Mouse (Mus musculus) left cerebral cortex, adult 18-20 months (tissue): ENCODE measurements at regions not wholly inside any gene's neighbourhood (a gene's known extent, or its start where the extent isn't known, plus 50 kb on each side); places are given as distances from the start of the nearest gene placed in this dataset.

Experiments
- DNase-seq, 2 experiments: peaks; one replicate each; pipeline ENCODE4 v3.0.0; 2021 to 2022; ENCODE audit warnings: low spot score in 2 of 2, mixed read lengths in 1 of 2

- DNase-seq = no peak
Observed at GRCm38 (mm10) chr5:64461592-64461991, 305.5 kb downstream of the Tbc1d1 start.

DNA sequence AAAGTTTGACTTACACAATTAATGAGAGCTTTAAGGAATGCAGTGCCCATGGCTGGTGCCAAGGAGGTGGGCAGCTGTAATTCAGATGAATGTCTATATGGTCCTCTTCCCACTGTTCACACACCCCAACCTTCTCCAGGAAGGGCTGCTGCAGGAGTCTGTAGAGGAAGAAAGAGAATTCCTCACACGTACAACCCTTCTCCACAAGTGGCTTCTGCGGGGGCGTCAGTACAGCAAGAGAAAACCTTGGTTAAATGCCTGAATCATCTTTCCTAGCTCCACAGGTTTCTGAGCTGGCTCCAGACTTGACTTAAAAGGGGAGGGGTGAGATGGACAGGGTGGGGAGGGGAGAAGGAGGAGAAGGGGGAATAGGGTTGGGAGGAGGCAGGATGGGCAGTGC is 306.3 kb downstream of the Tbc1d1 start:
- peak; percentile 45 to 68 for DNase-seq

GRCm38 (mm10) chr5:64463570-64463969 is 307.5 kb downstream of the Tbc1d1 start:
- DNase-seq = no peak

GRCm38 (mm10) chr5:64466320-64466719 is 310.2 kb downstream of the Tbc1d1 start:
- no peak for DNase-seq

DNA sequence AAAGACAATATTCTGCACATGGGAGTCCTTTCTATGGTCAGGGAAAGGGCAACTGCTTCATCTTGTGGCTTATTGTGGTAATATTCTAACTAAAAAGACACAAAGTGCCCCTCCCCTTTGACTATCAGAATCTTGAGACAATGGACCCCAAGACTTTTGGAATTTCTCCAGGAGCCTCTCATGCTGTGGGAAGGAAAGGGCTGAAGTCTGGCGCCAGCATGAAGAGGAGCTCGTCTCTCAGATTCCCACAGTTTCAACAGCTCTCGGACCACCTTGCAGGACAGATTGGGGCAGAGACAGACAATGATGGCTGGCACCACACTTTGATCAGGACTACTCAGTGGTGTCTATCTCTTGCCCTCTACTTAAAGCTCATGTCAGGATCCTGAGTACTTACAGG is 311.8 kb downstream of the Tbc1d1 start:
- no peak for DNase-seq

GRCm38 (mm10) chr5:64468307-64468706 is 312.2 kb downstream of the Tbc1d1 start:
- DNase-seq = no peak

GRCm38 (mm10) chr5:64472008-64472407 is 315.9 kb downstream of the Tbc1d1 start:
- no peak for DNase-seq

DNA sequence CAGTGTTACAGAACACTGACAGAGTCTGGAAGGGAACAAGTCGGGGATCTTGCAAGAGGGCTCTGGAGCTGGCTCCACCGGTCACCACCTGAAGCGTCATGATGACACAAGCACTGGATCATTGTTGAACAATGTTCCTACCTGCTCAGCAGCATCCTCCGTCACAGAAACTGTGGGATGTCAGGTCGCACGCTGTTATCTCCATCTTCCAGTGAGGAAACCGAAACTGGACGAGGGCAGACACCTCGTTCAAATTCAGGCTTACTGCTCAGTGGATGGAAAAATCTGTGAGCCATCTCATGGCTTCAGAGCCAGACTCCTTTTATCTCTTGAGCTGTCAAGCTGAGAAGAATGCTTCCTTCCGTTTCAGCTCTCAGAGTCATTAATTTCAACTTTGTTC is 316.3 kb downstream of the Tbc1d1 start:
- DNase-seq = no peak

GRCm38 (mm10) chr5:64474868-64475267 is 318.8 kb downstream of the Tbc1d1 start:
- no peak for DNase-seq

GRCm38 (mm10) chr5:64475736-64476519 is 319.8 kb downstream of the Tbc1d1 start:
- no peak for DNase-seq

DNA sequence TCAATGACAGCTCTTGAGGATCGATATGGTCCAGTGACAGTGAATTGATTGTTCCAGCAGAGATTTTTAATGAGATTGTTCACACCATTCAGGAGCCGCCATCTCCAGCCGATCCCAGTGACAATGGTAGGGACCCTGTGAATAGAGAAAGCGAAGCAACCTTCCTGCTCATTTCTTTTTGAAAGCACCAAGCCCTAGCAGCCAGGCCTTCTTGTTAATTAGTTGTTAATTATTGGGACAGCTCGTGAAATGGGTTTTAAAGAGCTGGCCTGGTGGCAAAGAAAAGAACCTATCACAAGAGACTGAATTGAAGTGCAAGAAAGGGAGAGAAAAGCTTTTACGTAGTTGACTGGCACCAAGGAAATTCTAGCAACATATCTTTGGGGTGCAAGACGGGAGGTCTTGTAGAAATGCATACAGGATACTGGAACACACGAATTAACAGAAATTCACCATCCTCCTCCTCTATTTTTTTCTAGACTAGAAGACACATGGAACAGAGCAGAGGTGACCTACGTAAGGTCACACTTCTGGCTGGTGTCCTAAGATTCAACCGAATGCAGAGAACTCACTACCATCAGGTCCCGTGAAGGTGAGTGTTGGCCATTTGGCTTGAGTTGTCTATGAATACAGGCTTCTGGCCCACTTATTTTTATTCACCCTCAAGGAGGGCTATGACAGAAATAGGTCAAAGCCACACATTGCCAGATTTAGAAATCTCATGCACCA is 320.7 kb downstream of the Tbc1d1 start:
- no peak for DNase-seq

DNA sequence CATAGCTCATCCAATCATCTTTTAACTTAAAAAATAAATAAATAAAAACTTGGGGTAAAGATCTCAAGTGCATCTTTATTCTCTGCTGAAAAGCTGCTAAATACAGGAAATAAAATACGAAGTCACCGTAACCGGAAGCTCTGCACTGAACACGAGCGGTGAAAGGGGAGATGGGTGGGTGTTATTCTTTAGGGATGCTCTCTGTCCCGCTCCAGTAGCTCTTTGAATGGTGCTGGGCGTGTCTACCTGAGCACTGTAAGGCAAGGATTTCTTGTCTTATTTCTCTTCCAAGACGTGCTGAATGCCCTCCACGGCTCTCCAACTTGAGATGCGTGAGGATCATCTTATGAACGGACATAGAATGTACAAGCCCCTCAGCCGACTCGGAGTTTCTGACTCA is 322.0 kb downstream of the Tbc1d1 start:
- no peak for DNase-seq

DNA sequence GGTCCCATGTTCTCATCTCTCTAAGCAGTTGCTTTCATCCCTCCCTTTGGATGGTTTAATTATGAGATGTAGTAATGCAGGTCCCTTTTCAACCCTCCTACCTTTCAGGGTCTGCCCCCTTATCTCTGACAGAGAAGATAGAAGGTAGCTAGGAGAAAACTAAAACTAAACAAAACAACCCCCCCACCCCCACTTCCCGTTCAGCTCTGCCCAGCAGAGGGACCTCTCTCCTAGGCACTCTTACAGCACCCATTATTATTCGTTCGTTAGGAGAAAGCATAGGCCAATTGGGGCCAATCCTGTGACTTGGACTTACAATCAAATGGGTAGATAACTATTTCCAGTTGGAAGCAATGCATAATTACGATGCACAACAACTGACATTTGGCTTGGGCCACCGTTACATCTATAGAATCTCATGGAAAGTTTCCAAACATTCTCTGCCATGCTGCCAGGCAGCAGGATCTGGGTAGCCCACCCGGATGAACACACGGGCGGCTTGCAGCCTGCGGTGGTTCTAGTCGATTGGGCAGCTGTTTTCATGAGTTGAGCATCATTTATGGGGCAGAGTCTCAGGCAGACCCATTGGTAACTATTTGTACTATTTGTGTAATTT is 322.6 kb downstream of the Tbc1d1 start:
- no peak for DNase-seq

DNA sequence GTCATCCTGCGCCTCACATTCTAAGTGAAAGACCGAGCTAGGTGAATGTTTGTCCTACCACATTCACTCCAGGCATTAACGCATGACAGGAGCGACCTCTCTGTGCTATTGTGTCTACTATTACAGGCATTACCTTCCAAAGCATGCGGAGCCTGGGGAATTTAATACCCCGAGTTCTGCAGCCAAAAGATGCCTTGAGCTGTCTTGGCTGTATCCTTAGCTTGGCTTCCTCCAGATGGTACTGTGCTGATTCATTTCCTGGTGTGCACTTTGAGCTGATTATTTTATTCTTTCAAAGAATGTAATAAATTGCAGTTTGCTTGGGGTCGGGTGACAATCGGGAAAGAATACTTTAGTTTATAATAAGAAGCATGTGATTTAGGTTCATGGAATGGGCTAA is 323.2 kb downstream of the Tbc1d1 start:
- no peak for DNase-seq

GRCm38 (mm10) chr5:64485043-64485442 is 318.1 kb upstream of the Klf3 start:
- no peak for DNase-seq

DNA sequence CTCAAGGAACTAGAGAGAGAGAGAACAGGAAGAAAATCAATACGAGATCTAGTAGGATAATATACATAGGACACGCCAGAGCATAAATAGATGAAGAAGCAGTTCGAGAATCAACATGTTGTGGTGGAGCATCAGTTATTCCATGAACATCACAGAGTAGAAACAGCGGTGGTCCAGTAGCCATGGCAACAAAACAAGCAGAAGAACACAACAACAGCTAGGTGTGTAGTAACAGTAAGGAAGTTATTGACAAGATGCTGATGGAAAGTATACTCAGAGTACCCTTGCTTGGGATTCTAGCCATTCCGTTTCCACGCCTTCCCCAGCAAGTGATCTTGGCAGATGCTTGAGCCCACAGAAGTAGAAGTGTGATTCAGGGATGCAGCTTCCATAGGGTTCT is 317.3 kb upstream of the Klf3 start:
- no peak for DNase-seq

- DNase-seq = no peak
Observed at GRCm38 (mm10) chr5:64486761-64487160, 316.4 kb upstream of the Klf3 start.

DNA sequence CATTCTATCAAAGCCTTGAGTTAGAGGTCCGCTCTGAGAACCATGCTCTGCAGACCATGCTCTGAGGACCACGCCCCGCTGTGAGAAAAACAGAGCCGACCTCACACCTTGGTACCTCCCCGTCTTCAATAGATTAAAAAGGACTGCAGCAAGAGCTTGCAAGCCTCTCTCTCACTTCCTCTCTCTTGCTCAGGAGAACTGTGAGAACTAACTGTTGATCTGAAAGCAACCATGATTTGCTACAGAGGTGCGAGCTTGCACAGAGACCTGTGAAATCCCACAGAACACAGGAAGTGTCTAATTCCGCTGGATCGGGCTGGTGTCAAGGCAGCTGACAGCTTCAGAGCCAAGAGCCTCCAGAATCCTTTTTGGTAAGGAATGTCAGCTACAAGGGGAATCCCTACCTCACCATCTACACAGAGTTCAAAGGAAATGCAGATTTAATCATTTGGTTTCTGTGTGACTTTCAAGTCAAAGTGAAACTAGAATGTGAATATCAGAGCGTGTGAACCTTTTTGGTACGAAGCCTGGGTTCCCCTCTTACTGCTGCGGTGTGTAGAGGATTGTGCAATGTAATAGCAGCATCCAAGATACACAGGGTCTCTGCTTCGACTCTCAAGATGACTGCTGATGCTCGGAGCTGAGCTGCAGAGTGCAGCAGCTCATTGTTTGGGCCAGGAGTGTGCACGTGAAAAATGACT is 315.3 kb upstream of the Klf3 start:
- no peak for DNase-seq

GRCm38 (mm10) chr5:64489656-64490444 is 313.3 kb upstream of the Klf3 start:
- no peak for DNase-seq

GRCm38 (mm10) chr5:64490445-64490950 is 312.7 kb upstream of the Klf3 start:
- DNase-seq = no peak

- no peak for DNase-seq
Observed at GRCm38 (mm10) chr5:64494429-64494828, 308.8 kb upstream of the Klf3 start.
